Mouse (Mus musculus): ENCODE measurements around the gene Unc45a. TPM values are rescaled to one million over a fixed set of nuclear protein-coding genes. Genes with fewer than 3 reads are reported as not detected.

The Unc45a gene
- total and polyA plus RNA-seq, 2 experiments from 2014 or later = 50.1 to 69.4 TPM

- H3K9ac ChIP-seq = no peak overlapping the region
- H3K4me1 ChIP-seq (ENCODE audit: insufficient read depth) = peaks cover 3% of the 10 kb centered on the region; the same call in 1 of the 2 replicates
- no peak overlapping the region for H3K4me3 ChIP-seq (ENCODE audit: low read depth, low read length)
- no peak overlapping the region for H3K27ac ChIP-seq (ENCODE audit: low read depth, low read length)
- DNase-seq (no peak), ATAC-seq (no peak)
- TF ChIP-seq CTCF (IDR thresholded peaks at IDR 0.05; ENCODE audit: low read depth) = no peak
- no peaks in the 10 kb centered on the region for H3K27me3 ChIP-seq (ENCODE audit: insufficient read depth, low read length)
- H3K36me3 ChIP-seq (ENCODE audit: insufficient read depth) = peaks cover 19% of the 10 kb centered on the region; the same call in 1 of the 2 replicates
- H3K4me2 ChIP-seq (ENCODE audit: low read depth) = no peak overlapping the region
- no peaks in the 10 kb centered on the region for H3K9me3 ChIP-seq (ENCODE audit: low read length)
- WGBS = 58% methylated on average over 1 of the region's 1 CpGs
Measured at GRCm38 (mm10) chr7:80317439-80318115, 23.2 kb downstream of the Unc45a start.

DNA sequence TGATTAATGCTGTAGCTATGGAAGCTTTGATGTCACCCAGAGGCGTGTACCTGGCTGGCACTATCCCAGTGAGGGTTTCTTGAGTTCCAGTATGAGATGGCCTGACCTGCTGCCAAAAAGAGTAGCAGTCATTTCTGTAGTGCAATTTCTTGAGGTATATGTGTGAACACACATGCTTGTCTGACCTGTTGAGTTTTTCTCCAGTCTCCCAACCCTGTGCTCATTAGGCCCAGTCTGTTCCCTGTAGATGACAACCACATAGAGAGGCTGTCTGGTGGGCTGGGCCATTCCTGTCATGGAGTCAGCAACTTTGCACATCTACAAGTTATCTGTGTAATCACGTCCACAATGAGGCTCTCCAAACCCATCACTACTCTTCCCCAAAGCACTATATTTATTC is 25.1 kb downstream of the Unc45a start:
- Histone ChIP-seq H3K4me1 (ENCODE audit: insufficient read depth) (no peaks in the 10 kb centered on the region), H3K9me3 (ENCODE audit: low read length) (no peaks in the 10 kb centered on the region), H3K27me3 (ENCODE audit: insufficient read depth, low read length) (no peaks in the 10 kb centered on the region), H3K4me3 (ENCODE audit: low read depth, low read length) (no peak overlapping the region), H3K4me2 (ENCODE audit: low read depth) (no peak overlapping the region), H3K9ac (no peak overlapping the region), H3K27ac (ENCODE audit: low read depth, low read length) (no peak overlapping the region), H3K36me3 (ENCODE audit: insufficient read depth) (peaks cover 19% of the 10 kb centered on the region; the same call in 1 of the 2 replicates)
- ATAC-seq (no peak), DNase-seq (no peak)
- no peak for TF ChIP-seq CTCF (IDR thresholded peaks at IDR 0.05; ENCODE audit: low read depth)
- WGBS = 80% methylated on average over 2 of the region's 2 CpGs

DNA sequence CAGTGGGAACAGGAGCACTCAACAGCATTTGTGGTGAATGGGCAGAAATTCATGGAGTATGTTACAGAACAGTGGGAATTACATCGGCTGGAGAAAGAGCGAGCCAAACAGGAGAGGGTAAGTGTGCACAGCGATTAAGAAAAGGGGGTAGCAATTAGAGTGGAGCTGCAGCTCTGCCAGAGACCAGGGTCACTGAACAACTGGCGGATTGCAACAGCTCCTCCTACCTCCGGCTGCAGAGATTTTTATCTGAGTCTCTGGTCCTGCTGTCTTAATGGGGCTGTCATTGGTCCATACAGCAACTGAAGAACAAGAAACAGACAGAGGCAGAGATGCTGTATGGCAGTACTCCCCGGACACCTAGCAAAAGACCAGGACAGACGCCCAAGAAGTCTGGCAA is 30.0 kb downstream of the Unc45a start:
- no peak overlapping the region for H3K27ac ChIP-seq (ENCODE audit: low read depth, low read length)
- 67% methylated on average over 7 of the region's 7 CpGs for WGBS
- H3K9ac ChIP-seq = no peak overlapping the region
- H3K27me3 ChIP-seq (ENCODE audit: insufficient read depth, low read length) = no peaks in the 10 kb centered on the region
- no peaks in the 10 kb centered on the region for H3K9me3 ChIP-seq (ENCODE audit: low read length)
- ATAC-seq = no peak
- no peak overlapping the region for H3K4me3 ChIP-seq (ENCODE audit: low read depth, low read length)
- TF ChIP-seq CTCF (IDR thresholded peaks at IDR 0.05; ENCODE audit: low read depth) = no peak
- H3K36me3 ChIP-seq (ENCODE audit: insufficient read depth) = peaks cover 13% of the 10 kb centered on the region; the same call in 1 of the 2 replicates
- DNase-seq = no peak
- no peak overlapping the region for H3K4me2 ChIP-seq (ENCODE audit: low read depth)
- H3K4me1 ChIP-seq (ENCODE audit: insufficient read depth) = no peaks in the 10 kb centered on the region

GRCm38 (mm10) chr7:80307766-80308165 is 33.0 kb downstream of the Unc45a start:
- no peaks in the 10 kb centered on the region for H3K36me3 ChIP-seq (ENCODE audit: insufficient read depth)
- no peak for DNase-seq
- no peak overlapping the region for H3K9ac ChIP-seq
- no peaks in the 10 kb centered on the region for H3K9me3 ChIP-seq (ENCODE audit: low read length)
- H3K27me3 ChIP-seq (ENCODE audit: insufficient read depth, low read length) = no peaks in the 10 kb centered on the region
- no peak for TF ChIP-seq CTCF (IDR thresholded peaks at IDR 0.05; ENCODE audit: low read depth)
- H3K4me2 ChIP-seq (ENCODE audit: low read depth) = no peak overlapping the region
- 72% methylated on average over 3 of the region's 3 CpGs for WGBS
- no peak overlapping the region for H3K4me3 ChIP-seq (ENCODE audit: low read depth, low read length)
- no peak for ATAC-seq
- no peaks in the 10 kb centered on the region for H3K4me1 ChIP-seq (ENCODE audit: insufficient read depth)
- no peak overlapping the region for H3K27ac ChIP-seq (ENCODE audit: low read depth, low read length)

DNA sequence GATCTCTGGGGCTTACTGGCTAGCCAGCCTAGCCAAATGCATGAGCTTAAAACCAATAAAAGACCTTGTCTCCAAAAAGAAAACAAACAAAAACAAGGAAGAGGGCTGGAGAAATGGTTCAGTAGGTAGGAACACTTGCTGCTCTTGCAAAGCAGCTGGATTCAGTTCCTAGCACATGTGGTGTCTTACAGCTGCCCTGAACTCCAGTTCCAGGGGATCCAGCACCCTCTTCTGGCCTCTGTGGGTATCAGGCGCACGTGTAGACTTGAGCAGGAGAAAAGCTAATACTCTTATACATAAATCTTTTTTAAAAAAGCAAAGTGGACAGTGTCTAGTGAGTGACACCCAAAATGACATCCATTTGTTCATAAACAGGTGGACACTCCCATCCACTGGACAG is 39.3 kb downstream of the Unc45a start:
- no peak for TF ChIP-seq CTCF (IDR thresholded peaks at IDR 0.05; ENCODE audit: low read depth)

DNA sequence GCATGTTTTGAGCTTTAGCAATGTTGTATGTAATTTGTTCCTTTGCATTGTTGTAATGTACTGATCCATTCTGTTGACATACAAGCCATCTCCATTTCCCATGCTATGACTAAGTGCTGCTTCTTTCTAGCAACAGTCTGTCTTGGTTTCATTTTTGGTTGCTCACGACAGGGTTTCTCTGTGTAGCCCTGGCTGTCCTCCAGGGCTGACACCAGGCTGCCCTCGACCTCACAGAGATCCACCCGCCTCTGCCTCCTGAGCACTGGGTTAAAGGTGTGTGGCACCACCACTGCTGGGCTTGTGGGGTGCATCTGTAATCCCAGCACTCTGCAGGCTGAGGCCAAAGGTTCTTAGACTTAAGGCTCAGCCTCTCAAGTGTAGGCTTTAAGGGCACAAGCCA is 41.2 kb downstream of the Unc45a start:
- TF ChIP-seq CTCF (IDR thresholded peaks at IDR 0.05; ENCODE audit: low read depth) = no peak

More for the DNA sequence above, 39.3 kb downstream of the Unc45a start:
- no peak overlapping the region for H3K9ac ChIP-seq
- no peaks in the 10 kb centered on the region for H3K36me3 ChIP-seq (ENCODE audit: insufficient read depth)
- H3K4me2 ChIP-seq (ENCODE audit: low read depth) = no peak overlapping the region
- WGBS = 88% methylated on average over 2 of the region's 2 CpGs
- no peaks in the 10 kb centered on the region for H3K4me1 ChIP-seq (ENCODE audit: insufficient read depth)
- ATAC-seq = no peak
- no peaks in the 10 kb centered on the region for H3K27me3 ChIP-seq (ENCODE audit: insufficient read depth, low read length)
- H3K9me3 ChIP-seq (ENCODE audit: low read length) = no peaks in the 10 kb centered on the region
- no peak for DNase-seq
- no peak overlapping the region for H3K4me3 ChIP-seq (ENCODE audit: low read depth, low read length)
- H3K27ac ChIP-seq (ENCODE audit: low read depth, low read length) = no peak overlapping the region

DNA sequence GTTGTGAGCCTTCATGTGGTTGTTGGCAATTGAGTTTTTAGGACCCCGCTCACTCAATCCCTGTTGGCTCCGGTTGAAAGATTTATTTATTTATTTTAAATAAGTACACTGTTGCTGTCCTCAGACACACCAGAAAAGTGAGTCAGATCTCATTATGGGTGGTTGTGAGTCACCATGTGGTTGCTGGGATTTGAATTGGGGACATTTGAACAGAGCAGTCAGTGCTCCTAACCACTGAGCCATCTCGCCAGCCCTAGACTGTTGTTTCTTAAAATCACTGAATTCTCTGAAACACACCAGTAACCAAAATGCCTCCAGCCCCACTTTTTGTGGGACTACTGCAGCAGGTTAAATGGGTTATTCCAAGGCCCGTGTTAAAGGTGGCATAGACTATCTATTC is 42.1 kb downstream of the Unc45a start:
- Histone ChIP-seq H3K27me3 (ENCODE audit: insufficient read depth, low read length) (no peaks in the 10 kb centered on the region), H3K36me3 (ENCODE audit: insufficient read depth) (no peaks in the 10 kb centered on the region), H3K9ac (no peak overlapping the region), H3K9me3 (ENCODE audit: low read length) (no peaks in the 10 kb centered on the region), H3K4me3 (ENCODE audit: low read depth, low read length) (no peak overlapping the region), H3K27ac (ENCODE audit: low read depth, low read length) (no peak overlapping the region), H3K4me2 (ENCODE audit: low read depth) (no peak overlapping the region), H3K4me1 (ENCODE audit: insufficient read depth) (no peaks in the 10 kb centered on the region)
- no peak for TF ChIP-seq CTCF (IDR thresholded peaks at IDR 0.05; ENCODE audit: low read depth)
- DNase-seq (no peak), ATAC-seq (no peak)
- WGBS = 92% methylated on average over 4 of the region's 4 CpGs

More for the DNA sequence above, 41.2 kb downstream of the Unc45a start:
- no peaks in the 10 kb centered on the region for H3K27me3 ChIP-seq (ENCODE audit: insufficient read depth, low read length)
- no peak for DNase-seq
- H3K4me3 ChIP-seq (ENCODE audit: low read depth, low read length) = no peak overlapping the region
- no peak overlapping the region for H3K9ac ChIP-seq
- no peaks in the 10 kb centered on the region for H3K4me1 ChIP-seq (ENCODE audit: insufficient read depth)
- no peaks in the 10 kb centered on the region for H3K36me3 ChIP-seq (ENCODE audit: insufficient read depth)
- H3K9me3 ChIP-seq (ENCODE audit: low read length) = no peaks in the 10 kb centered on the region
- H3K27ac ChIP-seq (ENCODE audit: low read depth, low read length) = no peak overlapping the region
- H3K4me2 ChIP-seq (ENCODE audit: low read depth) = no peak overlapping the region
- 92% methylated on average over 3 of the region's 3 CpGs for WGBS
- ATAC-seq = no peak
